Mouse (Mus musculus): ENCODE measurements around the gene Tsc22d2. TPM values are rescaled to one million over a fixed set of nuclear protein-coding genes. Genes with fewer than 3 reads are reported as not detected.

Gene Tsc22d2
- total and polyA plus RNA-seq, 3 experiments: 8.3 to 26.8 (median 22.9) TPM

GRCm38 (mm10) chr3:58501961-58502360 is 87.4 kb downstream of the Tsc22d2 start:
- intact Hi-C loops (cut with DNase I): no loop called here
- Histone ChIP-seq H3K79me2 (replicated peaks; ENCODE audit: control insufficient read depth, insufficient read depth, low read length) (no peaks in the 10 kb centered on the region), H3K36me3 (ENCODE audit: control insufficient read depth, insufficient read depth, low read length) (no peaks in the 10 kb centered on the region), H3K4me3 (no peak overlapping the region), H3K9ac (ENCODE audit: low read depth, low read length) (no peak overlapping the region), H3K27me3 (ENCODE audit: control insufficient read depth, insufficient read depth, low read length) (no peaks in the 10 kb centered on the region), H3K27ac (no peak overlapping the region), H3K4me1 (ENCODE audit: control insufficient read depth, insufficient read depth, low read length) (no peaks in the 10 kb centered on the region)
- TF ChIP-seq EP300 (IDR thresholded peaks at IDR 0.05; ENCODE audit: insufficient read depth, low read depth, low read length) (no peak), CTCF (IDR thresholded peaks at IDR 0.05) (no peak), POLR2A (IDR thresholded peaks at IDR 0.05; ENCODE audit: insufficient read depth, low read depth, low read length) (no peak)
- WGBS: 33% methylated on average over 2 of the region's 2 CpGs
- DNase-seq: no peak

- DNase-seq: no peak
- no peaks in the 10 kb centered on the region for H3K79me2 ChIP-seq (replicated peaks; ENCODE audit: control insufficient read depth, insufficient read depth, low read length)
- no peak overlapping the region for H3K9ac ChIP-seq (ENCODE audit: low read depth, low read length)
- TF ChIP-seq EP300 (IDR thresholded peaks at IDR 0.05; ENCODE audit: insufficient read depth, low read depth, low read length) (no peak), POLR2A (IDR thresholded peaks at IDR 0.05; ENCODE audit: insufficient read depth, low read depth, low read length) (no peak), CTCF (IDR thresholded peaks at IDR 0.05) (peak; percentile 21; the same call in 1 of the 2 replicates)
- no peaks in the 10 kb centered on the region for H3K4me1 ChIP-seq (ENCODE audit: control insufficient read depth, insufficient read depth, low read length)
- H3K27me3 ChIP-seq (ENCODE audit: control insufficient read depth, insufficient read depth, low read length): no peaks in the 10 kb centered on the region
- H3K27ac ChIP-seq: no peak overlapping the region
- no peak overlapping the region for H3K4me3 ChIP-seq
- H3K36me3 ChIP-seq (ENCODE audit: control insufficient read depth, insufficient read depth, low read length): no peaks in the 10 kb centered on the region
- WGBS: 56% methylated on average over 3 of the region's 3 CpGs
- intact Hi-C loops (cut with DNase I): no loop called here
Measured at GRCm38 (mm10) chr3:58503720-58504333, 89.3 kb downstream of the Tsc22d2 start.

- Histone ChIP-seq H3K36me3 (ENCODE audit: control insufficient read depth, insufficient read depth, low read length) (no peaks in the 10 kb centered on the region), H3K4me3 (no peak overlapping the region), H3K9ac (ENCODE audit: low read depth, low read length) (no peak overlapping the region), H3K79me2 (replicated peaks; ENCODE audit: control insufficient read depth, insufficient read depth, low read length) (no peaks in the 10 kb centered on the region), H3K4me1 (ENCODE audit: control insufficient read depth, insufficient read depth, low read length) (no peaks in the 10 kb centered on the region), H3K27me3 (ENCODE audit: control insufficient read depth, insufficient read depth, low read length) (no peaks in the 10 kb centered on the region), H3K27ac (no peak overlapping the region)
- TF ChIP-seq EP300 (IDR thresholded peaks at IDR 0.05; ENCODE audit: insufficient read depth, low read depth, low read length) (no peak), POLR2A (IDR thresholded peaks at IDR 0.05; ENCODE audit: insufficient read depth, low read depth, low read length) (no peak), CTCF (IDR thresholded peaks at IDR 0.05) (no peak)
- DNase-seq: no peak
- intact Hi-C loops (cut with DNase I): no loop called here
Measured at GRCm38 (mm10) chr3:58504676-58505075, 90.2 kb downstream of the Tsc22d2 start.

- H3K27ac ChIP-seq: no peak overlapping the region
- H3K79me2 ChIP-seq (replicated peaks; ENCODE audit: control insufficient read depth, insufficient read depth, low read length): no peaks in the 10 kb centered on the region
- no peak for DNase-seq
- H3K4me3 ChIP-seq: no peak overlapping the region
- WGBS: 75% methylated on average over 7 of the region's 7 CpGs
- H3K27me3 ChIP-seq (ENCODE audit: control insufficient read depth, insufficient read depth, low read length): no peaks in the 10 kb centered on the region
- no peak overlapping the region for H3K9ac ChIP-seq (ENCODE audit: low read depth, low read length)
- H3K4me1 ChIP-seq (ENCODE audit: control insufficient read depth, insufficient read depth, low read length): no peaks in the 10 kb centered on the region
- no peaks in the 10 kb centered on the region for H3K36me3 ChIP-seq (ENCODE audit: control insufficient read depth, insufficient read depth, low read length)
- intact Hi-C loops (cut with DNase I): no loop called here
- TF ChIP-seq POLR2A (IDR thresholded peaks at IDR 0.05; ENCODE audit: insufficient read depth, low read depth, low read length) (no peak), EP300 (IDR thresholded peaks at IDR 0.05; ENCODE audit: insufficient read depth, low read depth, low read length) (no peak), CTCF (IDR thresholded peaks at IDR 0.05) (no peak)
Measured at GRCm38 (mm10) chr3:58508020-58508750, 93.7 kb downstream of the Tsc22d2 start.

GRCm38 (mm10) chr3:58511581-58511980 is 97.1 kb downstream of the Tsc22d2 start:
- peak in 1 of 2 experiments; percentile 14 for DNase-seq
- Histone ChIP-seq H3K27ac (no peak overlapping the region), H3K27me3 (ENCODE audit: control insufficient read depth, insufficient read depth, low read length) (no peaks in the 10 kb centered on the region), H3K36me3 (ENCODE audit: control insufficient read depth, insufficient read depth, low read length) (no peaks in the 10 kb centered on the region), H3K79me2 (replicated peaks; ENCODE audit: control insufficient read depth, insufficient read depth, low read length) (no peaks in the 10 kb centered on the region), H3K9ac (ENCODE audit: low read depth, low read length) (no peak overlapping the region), H3K4me3 (no peak overlapping the region), H3K4me1 (ENCODE audit: control insufficient read depth, insufficient read depth, low read length) (no peaks in the 10 kb centered on the region)
- TF ChIP-seq EP300 (IDR thresholded peaks at IDR 0.05; ENCODE audit: insufficient read depth, low read depth, low read length) (no peak), POLR2A (IDR thresholded peaks at IDR 0.05; ENCODE audit: insufficient read depth, low read depth, low read length) (no peak), CTCF (IDR thresholded peaks at IDR 0.05) (peak; percentile 49)
- intact Hi-C loops (cut with DNase I): loop anchor here (10.0 kb wide), 1 partner anchor 273 kb away; no protein-coding TSS in a partner anchor

- no peak overlapping the region for H3K9ac ChIP-seq (ENCODE audit: low read depth, low read length)
- no peaks in the 10 kb centered on the region for H3K36me3 ChIP-seq (ENCODE audit: control insufficient read depth, insufficient read depth, low read length)
- H3K4me1 ChIP-seq (ENCODE audit: control insufficient read depth, insufficient read depth, low read length): no peaks in the 10 kb centered on the region
- H3K4me3 ChIP-seq: no peak overlapping the region
- intact Hi-C loops (cut with DNase I): loop anchor here (10.0 kb wide), 1 partner anchor 272 kb away; no protein-coding TSS in a partner anchor
- DNase-seq: no peak
- TF ChIP-seq POLR2A (IDR thresholded peaks at IDR 0.05; ENCODE audit: insufficient read depth, low read depth, low read length): no peak
- no peak for TF ChIP-seq CTCF (IDR thresholded peaks at IDR 0.05)
- TF ChIP-seq EP300 (IDR thresholded peaks at IDR 0.05; ENCODE audit: insufficient read depth, low read depth, low read length): no peak
- no peaks in the 10 kb centered on the region for H3K79me2 ChIP-seq (replicated peaks; ENCODE audit: control insufficient read depth, insufficient read depth, low read length)
- WGBS: 63% methylated on average over 3 of the region's 3 CpGs
- no peaks in the 10 kb centered on the region for H3K27me3 ChIP-seq (ENCODE audit: control insufficient read depth, insufficient read depth, low read length)
- H3K27ac ChIP-seq: no peak overlapping the region
Measured at GRCm38 (mm10) chr3:58512740-58513139, 98.2 kb downstream of the Tsc22d2 start.
